Mouse (Mus musculus): ENCODE data around the gene Rhox3g.
"Not testable (repeated sequence)": the region's sequence is repeated elsewhere in the genome, so short reads cannot be mapped to it uniquely, and the experiment has no call there.

Rhox3g gene

GRCm38 (mm10) chrX:37628512-37628911, at the start of gene Rhox3g:
Rhox3g (minus strand) TSS chrX:37628612.
- CTCF ChIA-PET, POLR2A ChIA-PET: not testable (repeated sequence)

DNA sequence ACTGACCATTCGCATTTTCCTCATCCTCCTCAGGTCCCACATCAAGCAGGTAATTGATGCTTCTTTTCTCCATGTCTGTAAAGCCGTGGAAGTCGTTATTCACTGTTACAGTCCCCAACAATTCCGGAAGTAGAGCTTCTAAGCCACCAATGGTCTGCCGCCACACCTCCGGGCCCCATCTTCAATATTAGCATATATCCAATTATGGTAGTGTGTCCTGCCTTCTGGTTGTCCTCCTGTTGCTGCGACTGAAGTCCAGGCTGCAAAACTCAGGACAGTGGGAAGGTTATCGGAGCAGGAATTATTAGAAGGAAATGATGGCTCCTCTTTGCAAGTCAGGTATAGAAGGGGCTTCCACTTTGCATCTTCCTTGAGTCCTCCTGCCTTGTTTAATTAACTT, 44.8 kb upstream of the Rhox3g start, which contains the start of gene Rhox2h:
Gene Rhox2h, minus strand, starts transcription at position 101 of the 400 bp plus-strand sequence.
- CTCF ChIA-PET, POLR2A ChIA-PET: not testable (repeated sequence)

DNA sequence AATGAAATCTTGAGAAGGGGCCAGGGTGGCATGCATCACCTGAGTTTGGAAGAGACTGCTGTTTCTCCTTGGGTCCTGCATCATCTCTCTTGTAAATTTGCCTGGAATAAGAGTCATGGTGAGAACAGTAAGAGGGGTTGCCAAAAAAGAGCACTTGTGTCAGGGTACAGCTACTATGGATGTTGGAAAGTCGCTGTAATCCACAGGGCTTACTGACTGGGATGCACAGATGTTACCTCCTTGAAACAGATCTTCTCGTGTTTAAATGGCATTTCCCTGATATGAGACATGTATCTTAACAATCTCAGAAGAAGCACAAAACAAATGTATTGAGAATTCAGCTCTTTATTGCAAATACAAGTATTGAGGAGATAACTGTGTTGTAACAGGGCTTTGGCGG, 40.3 kb upstream of the Rhox3g start, which contains the start of gene Rhox3h:
Gene Rhox3h, minus strand, starts transcription at position 101 of the 400 bp plus-strand sequence.
- CTCF ChIA-PET, POLR2A ChIA-PET: not testable (repeated sequence)

DNA sequence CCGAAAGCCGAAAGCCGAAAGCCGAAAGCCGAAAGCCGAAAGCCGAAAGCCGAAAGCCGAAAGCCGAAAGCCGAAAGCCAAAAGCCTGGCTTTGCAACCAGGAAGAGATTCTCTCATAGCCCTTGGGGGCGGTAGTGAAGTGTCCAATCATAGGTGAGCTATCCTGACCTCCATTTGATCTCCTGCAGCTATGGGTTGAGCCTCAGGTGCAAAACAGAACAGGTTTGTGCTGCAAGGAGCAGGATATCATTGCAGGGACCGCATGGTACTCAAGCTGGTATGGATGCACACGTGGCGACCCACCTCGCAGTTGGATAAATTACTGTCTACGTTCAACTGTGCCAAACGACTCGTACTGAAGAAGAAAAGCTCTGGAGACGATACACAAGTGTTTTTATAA, 22.8 kb upstream of the Rhox3g start, which contains the start of gene Rhox4g:
Gene Rhox4g, minus strand, starts transcription at position 101 of the 400 bp plus-strand sequence.
- CTCF ChIA-PET, POLR2A ChIA-PET: not testable (repeated sequence)

GRCm38 (mm10) chrX:37643370-37643769, 15.0 kb upstream of the Rhox3g start, which contains the start of gene Rhox2g:
Rhox2g (minus strand) TSS chrX:37643470.
- CTCF ChIA-PET, POLR2A ChIA-PET: not testable (repeated sequence)

DNA sequence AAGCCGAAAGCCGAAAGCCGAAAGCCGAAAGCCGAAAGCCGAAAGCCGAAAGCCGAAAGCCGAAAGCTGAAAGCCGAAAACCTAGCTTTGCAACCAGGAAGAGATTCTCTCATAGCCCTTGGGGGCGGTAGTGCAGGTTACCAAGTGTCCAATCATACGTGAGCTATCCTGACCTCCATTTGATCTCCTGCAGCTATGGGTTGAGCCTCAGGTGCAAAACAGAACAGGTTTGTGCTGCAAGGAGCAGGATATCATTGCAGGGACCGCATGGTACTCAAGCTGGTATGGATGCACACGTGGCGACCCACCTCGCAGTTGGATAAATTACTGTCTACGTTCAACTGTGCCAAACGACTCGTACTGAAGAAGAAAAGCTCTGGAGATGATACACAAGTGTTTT, 20.8 kb downstream of the Rhox3g start, which contains the start of gene Rhox4f:
Gene Rhox4f, minus strand, starts transcription at position 101 of the 400 bp plus-strand sequence.
- POLR2A ChIA-PET, CTCF ChIA-PET: not testable (repeated sequence)

GRCm38 (mm10) chrX:37580692-37581091, 47.7 kb downstream of the Rhox3g start, which contains the start of gene Rhox3f:
Rhox3f (plus strand) TSS chrX:37580992.
- CTCF ChIA-PET, POLR2A ChIA-PET: not testable (repeated sequence)

Measured in embryonic stem cell, embryonic (primary cell).